ENCODE assay signal across 7 mouse cellular contexts in genomic region chr3:52401162-52401928, GRCm38 (mm10).
DNase-seq lines count a peak whose midpoint lies in the region; ATAC-seq lines count a peak whose summit lies in the region.

No protein-coding gene starts in this region.

- peak overlapping the region; percentile 37 for H3K4me3 ChIP-seq in embryonic facial prominence, embryonic 15.5 days (replicated peaks)
- H3K4me3 ChIP-seq in heart, embryonic 11.5 days (ENCODE audit: low read depth, low read length): peak overlapping the region; percentile 35
- H3K4me3 ChIP-seq in limb, embryonic 13.5 days: peak overlapping the region; percentile 39
- H3K4me3 ChIP-seq in midbrain, embryonic 15.5 days: peak overlapping the region; percentile 29

- H3K9ac ChIP-seq in embryonic facial prominence, embryonic 15.5 days: 0 out of 2 replicates have a peak overlapping the region, but pooled peaks have one; percentile 21
- peak overlapping the region; percentile 68 for H3K9ac ChIP-seq in heart, embryonic 11.5 days (ENCODE audit: low read depth, low read length)
- H3K9ac ChIP-seq in limb, embryonic 13.5 days: peak overlapping the region; percentile 52
- H3K9ac ChIP-seq in midbrain, embryonic 15.5 days: peak overlapping the region; percentile 9

- H3K4me2 ChIP-seq in embryonic facial prominence, embryonic 15.5 days (replicated peaks): peak overlapping the region; percentile 72
- H3K4me2 ChIP-seq in heart, embryonic 11.5 days: peak overlapping the region; percentile 68
- H3K4me2 ChIP-seq in limb, embryonic 13.5 days (replicated peaks): peak overlapping the region; percentile 75
- peak overlapping the region; percentile 57 for H3K4me2 ChIP-seq in midbrain, embryonic 15.5 days

- peak; percentile 44 for DNase-seq in adrenal gland, adult 8-10 months
- DNase-seq in kidney, adult 9 months: peak; percentile 80
- DNase-seq in spleen, postnatal 36 days (ENCODE audit: low spot score in 2 of 2): peak; percentile 63 to 69

- H3K36me3 ChIP-seq in embryonic facial prominence, embryonic 15.5 days: no peaks in the 10 kb centered on the region
- H3K36me3 ChIP-seq in heart, embryonic 11.5 days (ENCODE audit: control insufficient read depth, insufficient read depth, low read length): no peaks in the 10 kb centered on the region
- H3K36me3 ChIP-seq in limb, embryonic 13.5 days: no peaks in the 10 kb centered on the region
- no peaks in the 10 kb centered on the region for H3K36me3 ChIP-seq in midbrain, embryonic 15.5 days (replicated peaks)

- WGBS in embryonic facial prominence, embryonic 15.5 days: 2% methylated on average over 26 of the region's 26 CpGs
- whole genome bisulfite sequencing in heart, embryonic 11.5 days (ENCODE audit: insufficient replicate concordance): 3% methylated on average over 26 of the region's 26 CpGs
- WGBS in limb, embryonic 13.5 days: 1% methylated on average over 26 of the region's 26 CpGs
- WGBS in midbrain, embryonic 15.5 days: 2% methylated on average over 26 of the region's 26 CpGs

- peak overlapping the region; percentile 63 for H3K27ac ChIP-seq in embryonic facial prominence, embryonic 15.5 days (replicated peaks)
- H3K27ac ChIP-seq in heart, embryonic 11.5 days (ENCODE audit: low read depth, low read length): peak overlapping the region; percentile 62
- H3K27ac ChIP-seq in limb, embryonic 13.5 days: peak overlapping the region; percentile 61
- H3K27ac ChIP-seq in midbrain, embryonic 15.5 days: 0 out of 2 replicates have a peak overlapping the region, but pooled peaks have one; percentile 15

- peaks cover 17% of the 10 kb centered on the region for H3K4me1 ChIP-seq in embryonic facial prominence, embryonic 15.5 days
- peaks cover 17% of the 10 kb centered on the region for H3K4me1 ChIP-seq in heart, embryonic 11.5 days (ENCODE audit: control insufficient read depth, insufficient read depth, low read length)
- H3K4me1 ChIP-seq in limb, embryonic 13.5 days: peaks cover 27% of the 10 kb centered on the region
- H3K4me1 ChIP-seq in midbrain, embryonic 15.5 days: peaks cover 15% of the 10 kb centered on the region

- no peaks in the 10 kb centered on the region for H3K27me3 ChIP-seq in embryonic facial prominence, embryonic 15.5 days
- H3K27me3 ChIP-seq in heart, embryonic 11.5 days (ENCODE audit: control insufficient read depth, insufficient read depth, low read length): no peaks in the 10 kb centered on the region; the same call in 1 of the 2 replicates
- H3K27me3 ChIP-seq in limb, embryonic 13.5 days: peaks cover 12% of the 10 kb centered on the region
- peaks cover 17% of the 10 kb centered on the region for H3K27me3 ChIP-seq in midbrain, embryonic 15.5 days (replicated peaks)

- peak; percentile 24; the same call in 1 of the 2 replicates for ATAC-seq in embryonic facial prominence, embryonic 15.5 days (ENCODE audit: insufficient number of reproducible peaks, low FRiP score, low TSS enrichment, low read depth)
- peak; percentile 48; the same call in 1 of the 2 replicates for ATAC-seq in heart, embryonic 11.5 days (replicated peaks; ENCODE audit: insufficient number of reproducible peaks, low FRiP score, low TSS enrichment)
- ATAC-seq in limb, embryonic 13.5 days (ENCODE audit: low FRiP score, low read depth): peak; percentile 71
- ATAC-seq in midbrain, embryonic 15.5 days (replicated peaks): peak; percentile 78

- H3K9me3 ChIP-seq in embryonic facial prominence, embryonic 15.5 days (replicated peaks): no peaks in the 10 kb centered on the region
- no peaks in the 10 kb centered on the region for H3K9me3 ChIP-seq in heart, embryonic 11.5 days (replicated peaks; ENCODE audit: control insufficient read depth, low read length)
- H3K9me3 ChIP-seq in limb, embryonic 13.5 days: no peaks in the 10 kb centered on the region
- no peaks in the 10 kb centered on the region for H3K9me3 ChIP-seq in midbrain, embryonic 15.5 days

Comparison
In these comparisons a context has a peak if more than half of its experiments do, and no peak if none do; other contexts are left out.
1. Peak in every context shown above with its lines: DNase-seq, ATAC-seq, H3K4me3 ChIP-seq and H3K27ac ChIP-seq.
2. ATAC-seq: peak in every context shown above with its lines; median percentile 78 in midbrain, embryonic 15.5 days; 71 in limb, embryonic 13.5 days; 48 in heart, embryonic 11.5 days; 24 in embryonic facial prominence, embryonic 15.5 days.
3. H3K9ac ChIP-seq: peak in every context shown above with its lines; median percentile 68 in heart, embryonic 11.5 days; 52 in limb, embryonic 13.5 days; 21 in embryonic facial prominence, embryonic 15.5 days; 9 in midbrain, embryonic 15.5 days.